Comparison of ENCODE assay signal across 8 mouse cellular contexts in genomic region chr7:144895305-144896111, GRCm38 (mm10). TPM values are rescaled to one million over a fixed set of nuclear protein-coding genes. Genes with fewer than 3 reads are reported as not detected.
A peak's percentile ranks its signal among the peaks of the same experiment; 100 is the strongest.
DNase-seq lines count a peak whose midpoint lies in the region; ATAC-seq lines count a peak whose summit lies in the region.

No protein-coding gene starts in this region.

- peaks cover 29% of the 10 kb centered on the region for H3K4me1 ChIP-seq in forebrain, embryonic 15.5 days
- H3K4me1 ChIP-seq in hindbrain, embryonic 11.5 days (replicated peaks; ENCODE audit: control insufficient read depth, insufficient read depth, low read length): peaks cover 4% of the 10 kb centered on the region

- peak overlapping the region; percentile 97 for H3K4me2 ChIP-seq in forebrain, embryonic 15.5 days (replicated peaks)
- peak overlapping the region; percentile 84 for H3K4me2 ChIP-seq in hindbrain, embryonic 11.5 days (replicated peaks; ENCODE audit: low read depth, low read length)

- under 1% methylated on average over 37 of the region's 37 CpGs for WGBS in forebrain, embryonic 15.5 days
- under 1% methylated on average over 37 of the region's 37 CpGs for WGBS in hindbrain, embryonic 11.5 days

- peaks cover 29% of the 10 kb centered on the region; the same call in 1 of the 2 replicates for H3K27me3 ChIP-seq in forebrain, embryonic 15.5 days
- peaks cover 22% of the 10 kb centered on the region for H3K27me3 ChIP-seq in hindbrain, embryonic 11.5 days (ENCODE audit: control insufficient read depth, insufficient read depth, low read length)

- H3K4me3 ChIP-seq in forebrain, embryonic 15.5 days: peak overlapping the region; percentile 49
- peak overlapping the region; percentile 49 for H3K4me3 ChIP-seq in hindbrain, embryonic 11.5 days (ENCODE audit: low read depth, low read length)

- H3K36me3 ChIP-seq in forebrain, embryonic 15.5 days: no peaks in the 10 kb centered on the region
- no peaks in the 10 kb centered on the region for H3K36me3 ChIP-seq in hindbrain, embryonic 11.5 days (ENCODE audit: control insufficient read depth, insufficient read depth, low read length)

- peak overlapping the region; percentile 44 for H3K9ac ChIP-seq in forebrain, embryonic 15.5 days (replicated peaks)
- H3K9ac ChIP-seq in hindbrain, embryonic 11.5 days (ENCODE audit: low read depth, low read length): peak overlapping the region; percentile 65

- no peaks in the 10 kb centered on the region for H3K9me3 ChIP-seq in forebrain, embryonic 15.5 days
- H3K9me3 ChIP-seq in hindbrain, embryonic 11.5 days (ENCODE audit: control insufficient read depth, low read length): no peaks in the 10 kb centered on the region

- DNase-seq in MN1 (ENCODE audit: low spot score): peak; percentile 91
- DNase-seq in hindbrain, embryonic 11.5 days (ENCODE audit: low spot score): peak; percentile 86
- DNase-seq in layer of hippocampus, postnatal 25 days (ENCODE audit: extremely low spot score in 1 of 2, low spot score in 1 of 2): peak; percentile 65 to 74
- peak; percentile 69 for DNase-seq in lung, postnatal 25 days (ENCODE audit: low spot score)
- DNase-seq in retina, embryonic 14.5 days (ENCODE audit: low spot score): peak; percentile 90
- DNase-seq in thymus, postnatal 4 days: peak; percentile 81

- peak overlapping the region; percentile 64 for H3K27ac ChIP-seq in forebrain, embryonic 15.5 days (replicated peaks)
- peak overlapping the region; percentile 78 for H3K27ac ChIP-seq in hindbrain, embryonic 11.5 days (ENCODE audit: low read depth, low read length)

- peak; percentile 68; the same call in 1 of the 2 replicates for ATAC-seq in cerebellum, adult (ENCODE audit: insufficient number of reproducible peaks, low FRiP score, low TSS enrichment)
- peak; percentile 78 for ATAC-seq in forebrain, embryonic 15.5 days (replicated peaks)
- ATAC-seq in hindbrain, embryonic 11.5 days (ENCODE audit: low FRiP score): peak; percentile 80

RNA-seq across cellular contexts. Expression of gene Fgf15, which starts 0.8 kb away (rescaled TPM):
- polyA plus RNA-seq in forebrain, embryonic 15.5 days (2015; fragmentation: Nextera tagmentation; extraction: Ambion mirVana): 20.0 and 20.8 TPM in 2 replicates
- polyA plus RNA-seq in hindbrain, embryonic 11.5 days (2014; fragmentation: Nextera tagmentation; extraction: Ambion mirVana): 60.2 and 68.2 TPM in 2 replicates
- total RNA-seq in layer of hippocampus, postnatal 25 days (2021): not detected

RNA-seq across cellular contexts. Expression of gene LTO1, which starts 19.4 kb away (rescaled TPM):
- polyA plus RNA-seq in forebrain, embryonic 15.5 days (2015; fragmentation: Nextera tagmentation; extraction: Ambion mirVana): 36.3 and 39.3 TPM in 2 replicates
- polyA plus RNA-seq in hindbrain, embryonic 11.5 days (2014; fragmentation: Nextera tagmentation; extraction: Ambion mirVana): 27.3 and 28.9 TPM in 2 replicates
- 10 to 100 TPM; 23.7 to 25.8 TPM for total RNA-seq in layer of hippocampus, postnatal 25 days (2021)

RNA-seq across cellular contexts. Expression of gene Ccnd1, which starts 44.2 kb away (rescaled TPM):
- 34.9 and 41.7 TPM in 2 replicates for polyA plus RNA-seq in forebrain, embryonic 15.5 days (2015; fragmentation: Nextera tagmentation; extraction: Ambion mirVana)
- 185 and 200 TPM in 2 replicates for polyA plus RNA-seq in hindbrain, embryonic 11.5 days (2014; fragmentation: Nextera tagmentation; extraction: Ambion mirVana)
- 10 to 100 TPM; 52.4 to 53.8 TPM for total RNA-seq in layer of hippocampus, postnatal 25 days (2021)

RNA-seq across cellular contexts. Expression of gene Fgf4, which starts 48.3 kb away (rescaled TPM):
- not detected in 2 replicates for polyA plus RNA-seq in forebrain, embryonic 15.5 days (2015; fragmentation: Nextera tagmentation; extraction: Ambion mirVana)
- polyA plus RNA-seq in hindbrain, embryonic 11.5 days (2014; fragmentation: Nextera tagmentation; extraction: Ambion mirVana): 0.04 TPM in 1 of 2 replicates, not detected in the other
- not detected for total RNA-seq in layer of hippocampus, postnatal 25 days (2021)

RNA-seq across cellular contexts. Expression of gene Fgf3, which starts 57.6 kb away (rescaled TPM):
- polyA plus RNA-seq in forebrain, embryonic 15.5 days (2015; fragmentation: Nextera tagmentation; extraction: Ambion mirVana): 2.5 and 2.7 TPM in 2 replicates
- 0.59 and 1.1 TPM in 2 replicates for polyA plus RNA-seq in hindbrain, embryonic 11.5 days (2014; fragmentation: Nextera tagmentation; extraction: Ambion mirVana)
- total RNA-seq in layer of hippocampus, postnatal 25 days (2021): not detected

Comparison
In these comparisons a context has a peak if more than half of its experiments do, and no peak if none do; other contexts are left out.
1. Peak in every context shown above with its lines: DNase-seq, ATAC-seq, H3K4me3 ChIP-seq and H3K27ac ChIP-seq.